Mouse (Mus musculus) adipocyte (in vitro differentiated cells): ENCODE results near the gene Cyp4f17.

Experiments
- DNase-seq: peaks from one replicate; pipeline ENCODE4 v3.0.0-alpha.2; 2016; ENCODE audit warnings: low spot score

The Cyp4f17 gene

GRCm38 (mm10) chr17:32505851-32506728 is at the start of gene Cyp4f17:
Gene Cyp4f17, plus strand, starts transcription at chr17:32506050.
- peak; percentile 66 for DNase-seq

- no peak for DNase-seq
Measured at GRCm38 (mm10) chr17:32468494-32468893, 37.4 kb upstream of the Cyp4f17 start.

GRCm38 (mm10) chr17:32470795-32471194 is 35.1 kb upstream of the Cyp4f17 start:
- no peak for DNase-seq

GRCm38 (mm10) chr17:32472176-32472575 is 33.7 kb upstream of the Cyp4f17 start:
- DNase-seq, result no peak

GRCm38 (mm10) chr17:32474954-32475560 is 30.8 kb upstream of the Cyp4f17 start:
- no peak for DNase-seq

- no peak for DNase-seq
Measured at GRCm38 (mm10) chr17:32477204-32477603, 28.6 kb upstream of the Cyp4f17 start.

- no peak for DNase-seq
Measured at GRCm38 (mm10) chr17:32478727-32479126, 27.1 kb upstream of the Cyp4f17 start.

- peak; percentile 35 for DNase-seq
Measured at GRCm38 (mm10) chr17:32479554-32480506, 26.0 kb upstream of the Cyp4f17 start.

GRCm38 (mm10) chr17:32481766-32482165 is 24.1 kb upstream of the Cyp4f17 start:
- no peak for DNase-seq

GRCm38 (mm10) chr17:32483200-32483599 is 22.6 kb upstream of the Cyp4f17 start:
- peak; percentile 41 for DNase-seq

GRCm38 (mm10) chr17:32492349-32492980 is 13.4 kb upstream of the Cyp4f17 start:
- no peak for DNase-seq

GRCm38 (mm10) chr17:32494601-32495000 is 11.2 kb upstream of the Cyp4f17 start:
- DNase-seq, result peak; percentile 89

- DNase-seq, result peak; percentile 52
Measured at GRCm38 (mm10) chr17:32500511-32500910, 5.3 kb upstream of the Cyp4f17 start.

GRCm38 (mm10) chr17:32501051-32501450 is 4.8 kb upstream of the Cyp4f17 start:
- DNase-seq, result peak; percentile 60

- DNase-seq, result peak; percentile 87
Measured at GRCm38 (mm10) chr17:32503111-32503510, 2.7 kb upstream of the Cyp4f17 start.

GRCm38 (mm10) chr17:32506729-32507245 is 937 bp downstream of the Cyp4f17 start:
- DNase-seq, result no peak

- no peak for DNase-seq
Measured at GRCm38 (mm10) chr17:32516126-32516525, 10.3 kb downstream of the Cyp4f17 start.

GRCm38 (mm10) chr17:32521981-32522380 is 16.1 kb downstream of the Cyp4f17 start:
- no peak for DNase-seq

- DNase-seq, result no peak
Measured at GRCm38 (mm10) chr17:32522386-32522785, 16.5 kb downstream of the Cyp4f17 start.

GRCm38 (mm10) chr17:32522816-32523215 is 17.0 kb downstream of the Cyp4f17 start:
- no peak for DNase-seq

GRCm38 (mm10) chr17:32523895-32524294 is 18.0 kb downstream of the Cyp4f17 start:
- no peak for DNase-seq
